Mouse (Mus musculus) cerebellum, adult 2 months (tissue): ENCODE measurements at regions not wholly inside any gene's neighbourhood (a gene's known extent, or its start where the extent isn't known, plus 50 kb on each side); places are given as distances from the start of the nearest gene placed in this dataset.

Experiments
- CTCF ChIP-seq: fragments of 200-500 bp; IDR thresholded peaks from 2 replicates; pipeline ENCODE4 v1.5.1; 2011; ENCODE audit warnings: low read depth, mild to moderate bottlenecking, control low read depth, low read length, moderate library complexity, borderline replicate concordance; ENCODE audit not compliant: insufficient read depth
- POLR2A ChIP-seq: fragments of 200-500 bp; IDR thresholded peaks from 2 replicates; pipeline ENCODE4 v1.6.1; 2011; ENCODE audit warnings: low read length, control low read depth, borderline replicate concordance; ENCODE audit not compliant: insufficient read depth

DNA sequence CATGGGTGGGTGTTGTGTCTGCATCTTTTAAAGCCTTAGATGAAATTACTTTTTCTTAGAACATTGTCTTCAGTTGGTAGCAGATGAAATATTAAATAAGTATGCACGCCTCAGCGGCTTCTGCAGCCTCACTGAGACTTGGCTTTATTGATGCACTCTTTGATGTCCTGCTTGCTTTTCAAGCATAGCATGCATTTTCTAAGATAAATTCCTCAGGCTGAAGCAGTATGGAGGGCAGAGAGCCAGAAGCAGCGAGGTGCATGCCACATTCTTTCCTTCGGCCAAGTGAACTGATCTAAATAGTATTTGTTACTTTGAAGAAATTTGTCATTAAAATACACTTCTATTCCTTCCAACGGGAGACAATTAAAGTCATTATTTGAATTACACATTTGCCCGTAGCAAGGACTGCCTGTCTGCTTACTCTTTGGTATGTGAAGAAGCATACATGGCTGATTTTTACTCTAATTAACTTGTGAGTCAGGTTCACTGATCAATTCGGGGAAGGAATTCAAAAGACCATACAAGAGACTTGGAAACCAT is 224.3 kb upstream of the Nrsn1 start:
- TF ChIP-seq CTCF (no peak), POLR2A (no peak)
